Mouse (Mus musculus): ENCODE data around the gene B3gnt7. TPM values are rescaled to one million over a fixed set of nuclear protein-coding genes. Genes with fewer than 3 reads are reported as not detected.

The B3gnt7 gene
- polyA plus RNA-seq (2016; fragmentation: Nextera tagmentation; extraction: Ambion mirVana) = 6.1 and 6.6 TPM in 2 replicates

GRCm38 (mm10) chr1:86302532-86302931 lies at the start of gene B3gnt7:
TSS of gene B3gnt7 (plus strand) at chr1:86302832.
- H3K4me3 ChIP-seq = peak within 1 kb of the TSS; percentile 69
- no peak within 1 kb of the TSS for H3K27ac ChIP-seq
- no peaks in the 10 kb centered on the region for H3K9me3 ChIP-seq
- peak within 1 kb of the TSS; percentile 97 for H3K4me2 ChIP-seq (replicated peaks)
- no peak for ATAC-seq (ENCODE audit: insufficient number of reproducible peaks, insufficient read depth, low FRiP score, low TSS enrichment)
- H3K27me3 ChIP-seq = peaks cover 34% of the 10 kb centered on the region
- WGBS = 23% methylated on average over 6 of the region's 6 CpGs
- H3K36me3 ChIP-seq = no peaks in the 10 kb centered on the region
- H3K4me1 ChIP-seq = peaks cover 4% of the 10 kb centered on the region; the same call in 1 of the 2 replicates
- H3K9ac ChIP-seq = peak within 1 kb of the TSS; percentile 60

GRCm38 (mm10) chr1:86253410-86253809 lies 49.2 kb upstream of the B3gnt7 start:
- Histone ChIP-seq H3K27ac (no peak overlapping the region), H3K4me1 (no peaks in the 10 kb centered on the region), H3K9me3 (no peaks in the 10 kb centered on the region), H3K4me2 (replicated peaks) (no peak overlapping the region), H3K4me3 (no peak overlapping the region), H3K27me3 (no peaks in the 10 kb centered on the region), H3K9ac (no peak overlapping the region), H3K36me3 (peaks cover 13% of the 10 kb centered on the region; the same call in 1 of the 2 replicates)
- 84% methylated on average over 8 of the region's 8 CpGs for WGBS
- ATAC-seq (ENCODE audit: insufficient number of reproducible peaks, insufficient read depth, low FRiP score, low TSS enrichment) = no peak

DNA sequence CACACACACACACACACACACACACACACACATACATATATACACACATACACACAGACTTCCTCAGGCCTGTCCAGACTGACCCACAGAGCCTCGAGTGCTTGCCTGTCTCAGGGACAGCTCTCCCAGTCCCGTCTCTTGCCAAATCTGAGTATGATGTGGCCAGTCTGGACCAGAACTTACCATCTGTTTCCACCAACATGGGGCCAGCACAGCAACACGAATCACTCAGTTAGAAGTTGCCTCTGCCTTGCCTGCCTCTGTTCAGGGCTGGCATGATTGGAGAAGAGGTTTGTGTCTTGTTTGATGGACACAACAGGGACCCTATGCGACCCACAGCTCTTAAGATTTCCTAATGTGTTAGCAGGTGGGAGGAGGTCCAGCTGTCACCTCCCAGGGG lies 46.3 kb upstream of the B3gnt7 start:
- WGBS = 76% methylated on average over 4 of the region's 4 CpGs
- no peak overlapping the region for H3K27ac ChIP-seq

DNA sequence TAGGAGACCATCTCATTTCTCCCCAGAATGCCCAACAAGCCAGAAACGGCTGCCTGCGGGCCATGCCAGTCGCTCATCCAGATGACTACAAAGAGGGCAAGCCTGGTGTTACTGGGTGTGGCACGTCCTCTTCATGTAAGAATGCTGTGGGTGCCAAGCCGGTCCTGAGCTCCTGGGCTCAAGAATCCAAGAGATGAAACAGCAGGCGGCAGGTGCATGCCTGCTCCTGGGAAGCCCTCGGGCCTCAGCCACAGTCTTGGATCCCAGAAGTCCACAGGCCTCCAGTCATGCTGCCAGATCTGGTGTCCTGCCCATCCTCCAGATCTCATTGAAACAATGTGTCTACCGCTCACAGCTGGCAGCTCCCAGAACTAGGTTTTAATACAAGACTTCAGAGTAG lies 45.4 kb upstream of the B3gnt7 start:
- H3K4me1 ChIP-seq = no peaks in the 10 kb centered on the region
- no peak overlapping the region for H3K9ac ChIP-seq
- no peak overlapping the region for H3K4me2 ChIP-seq (replicated peaks)
- no peak for ATAC-seq (ENCODE audit: insufficient number of reproducible peaks, insufficient read depth, low FRiP score, low TSS enrichment)
- H3K4me3 ChIP-seq = no peak overlapping the region
- H3K27me3 ChIP-seq = no peaks in the 10 kb centered on the region
- WGBS = 91% methylated on average over 8 of the region's 8 CpGs
- H3K9me3 ChIP-seq = no peaks in the 10 kb centered on the region
- no peak overlapping the region for H3K27ac ChIP-seq
- 0 out of 2 replicates have a peak, but pooled peaks cover 3% of the 10 kb centered on the region for H3K36me3 ChIP-seq

More for the DNA sequence above, 46.3 kb upstream of the B3gnt7 start:
- no peak for ATAC-seq (ENCODE audit: insufficient number of reproducible peaks, insufficient read depth, low FRiP score, low TSS enrichment)
- Histone ChIP-seq H3K4me3 (no peak overlapping the region), H3K36me3 (0 out of 2 replicates have a peak, but pooled peaks cover 3% of the 10 kb centered on the region), H3K27me3 (no peaks in the 10 kb centered on the region), H3K4me1 (no peaks in the 10 kb centered on the region), H3K9me3 (no peaks in the 10 kb centered on the region), H3K4me2 (replicated peaks) (no peak overlapping the region), H3K9ac (no peak overlapping the region)

GRCm38 (mm10) chr1:86258171-86258824 lies 44.3 kb upstream of the B3gnt7 start:
- Histone ChIP-seq H3K27me3 (no peaks in the 10 kb centered on the region), H3K36me3 (0 out of 2 replicates have a peak, but pooled peaks cover 3% of the 10 kb centered on the region), H3K9me3 (no peaks in the 10 kb centered on the region), H3K4me2 (replicated peaks) (no peak overlapping the region), H3K9ac (no peak overlapping the region), H3K27ac (no peak overlapping the region), H3K4me3 (no peak overlapping the region), H3K4me1 (no peaks in the 10 kb centered on the region)
- ATAC-seq (ENCODE audit: insufficient number of reproducible peaks, insufficient read depth, low FRiP score, low TSS enrichment) = no peak
- WGBS = 83% methylated on average over 7 of the region's 7 CpGs

DNA sequence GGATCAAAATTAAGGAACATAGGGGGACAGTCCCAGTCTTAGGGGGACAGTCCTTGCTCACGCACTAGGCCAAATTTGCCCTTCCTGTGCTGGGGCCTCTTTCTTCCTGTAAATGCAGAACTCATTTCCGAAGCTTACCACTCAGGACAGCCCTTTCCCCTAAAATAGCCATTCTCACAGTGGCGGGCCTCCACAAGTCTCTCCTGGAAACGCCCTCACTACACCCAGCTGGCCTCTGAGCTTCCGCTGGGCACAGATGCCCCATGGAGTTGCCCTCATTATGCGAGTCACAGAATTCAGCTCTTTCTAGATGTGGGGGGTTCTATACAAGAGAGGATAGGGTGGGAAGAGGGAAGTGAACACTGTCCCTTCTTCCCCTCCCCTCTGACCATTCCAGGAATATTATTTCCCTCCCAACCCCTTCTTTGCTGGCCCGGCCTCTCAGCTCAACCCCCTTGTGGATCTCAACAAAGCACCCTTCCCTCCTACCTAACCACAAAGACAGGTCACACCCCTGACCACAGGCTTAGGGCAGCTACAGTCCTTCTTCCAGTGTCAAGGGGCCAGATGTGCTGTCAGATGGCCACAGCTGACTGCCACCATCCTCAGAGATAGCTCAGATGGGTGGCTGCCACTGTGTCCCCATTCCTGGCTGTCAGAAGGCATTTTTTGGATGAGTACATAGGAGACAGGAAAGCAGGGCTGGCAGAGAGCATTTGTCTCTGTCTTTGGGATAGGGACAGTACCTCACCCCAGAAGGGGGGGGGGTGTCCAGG lies 38.9 kb upstream of the B3gnt7 start:
- no peak; the same call in 1 of the 2 replicates for ATAC-seq (ENCODE audit: insufficient number of reproducible peaks, insufficient read depth, low FRiP score, low TSS enrichment)
- H3K9me3 ChIP-seq = no peaks in the 10 kb centered on the region
- no peak overlapping the region for H3K9ac ChIP-seq
- no peak overlapping the region for H3K27ac ChIP-seq
- 67% methylated on average over 7 of the region's 7 CpGs for WGBS
- no peaks in the 10 kb centered on the region for H3K27me3 ChIP-seq
- H3K36me3 ChIP-seq = no peaks in the 10 kb centered on the region
- H3K4me3 ChIP-seq = no peak overlapping the region
- H3K4me1 ChIP-seq = no peaks in the 10 kb centered on the region
- no peak overlapping the region for H3K4me2 ChIP-seq (replicated peaks)

DNA sequence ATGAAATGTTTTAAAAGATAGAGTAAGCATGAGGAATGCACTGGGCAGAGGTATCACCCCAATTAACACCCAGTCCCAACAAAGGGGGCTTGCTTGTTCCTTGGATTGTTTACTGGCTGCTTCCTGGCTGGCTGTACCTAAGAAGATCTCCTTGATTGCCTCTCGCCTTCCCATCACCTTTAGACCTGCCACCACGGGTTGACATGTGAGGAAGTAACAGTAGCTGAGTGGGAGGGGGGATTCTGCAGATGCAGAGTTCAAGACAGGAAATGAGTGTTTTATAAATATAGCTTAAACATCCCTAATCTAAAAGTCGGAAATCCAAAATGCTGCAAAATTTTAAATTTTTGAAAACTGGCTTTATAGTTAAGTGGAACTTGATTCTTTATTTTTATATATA lies 37.6 kb upstream of the B3gnt7 start:
- Histone ChIP-seq H3K36me3 (no peaks in the 10 kb centered on the region), H3K27me3 (no peaks in the 10 kb centered on the region), H3K4me2 (replicated peaks) (no peak overlapping the region), H3K4me3 (no peak overlapping the region), H3K9me3 (no peaks in the 10 kb centered on the region), H3K4me1 (no peaks in the 10 kb centered on the region), H3K27ac (no peak overlapping the region), H3K9ac (no peak overlapping the region)
- 59% methylated on average over 3 of the region's 3 CpGs for WGBS
- no peak for ATAC-seq (ENCODE audit: insufficient number of reproducible peaks, insufficient read depth, low FRiP score, low TSS enrichment)

- 85% methylated on average over 9 of the region's 9 CpGs for WGBS
- no peak overlapping the region for H3K27ac ChIP-seq
- H3K27me3 ChIP-seq = no peaks in the 10 kb centered on the region
- H3K4me1 ChIP-seq = no peaks in the 10 kb centered on the region
- ATAC-seq (ENCODE audit: insufficient number of reproducible peaks, insufficient read depth, low FRiP score, low TSS enrichment) = no peak
- H3K4me2 ChIP-seq (replicated peaks) = no peak overlapping the region
- H3K36me3 ChIP-seq = no peaks in the 10 kb centered on the region
- H3K9ac ChIP-seq = no peak overlapping the region
- H3K9me3 ChIP-seq = no peaks in the 10 kb centered on the region
- no peak overlapping the region for H3K4me3 ChIP-seq
Observed at GRCm38 (mm10) chr1:86268492-86269189, 34.0 kb upstream of the B3gnt7 start.

DNA sequence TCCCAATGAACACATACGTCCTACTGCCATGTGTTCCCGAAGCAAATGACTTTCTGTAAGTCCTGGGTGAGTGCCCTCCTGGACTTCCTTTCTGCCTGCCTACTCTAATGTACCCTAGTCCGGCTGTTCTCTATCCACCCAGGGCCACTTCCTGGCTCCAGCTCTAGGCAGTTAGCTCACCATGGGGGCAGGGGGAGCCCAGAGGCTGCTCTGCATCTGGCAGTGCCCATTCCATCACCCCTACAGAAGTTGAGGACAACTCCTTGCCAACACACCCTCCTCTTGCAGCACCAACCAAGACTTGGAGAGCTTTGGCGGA lies 33.5 kb upstream of the B3gnt7 start:
- H3K36me3 ChIP-seq = no peaks in the 10 kb centered on the region
- no peak for ATAC-seq (ENCODE audit: insufficient number of reproducible peaks, insufficient read depth, low FRiP score, low TSS enrichment)
- no peak overlapping the region for H3K4me3 ChIP-seq
- H3K4me2 ChIP-seq (replicated peaks) = no peak overlapping the region
- H3K27ac ChIP-seq = no peak overlapping the region
- no peaks in the 10 kb centered on the region for H3K9me3 ChIP-seq
- H3K27me3 ChIP-seq = no peaks in the 10 kb centered on the region
- H3K9ac ChIP-seq = no peak overlapping the region
- 71% methylated on average over 4 of the region's 4 CpGs for WGBS
- no peaks in the 10 kb centered on the region for H3K4me1 ChIP-seq

GRCm38 (mm10) chr1:86271707-86272106 lies 30.9 kb upstream of the B3gnt7 start:
- Histone ChIP-seq H3K36me3 (no peaks in the 10 kb centered on the region), H3K4me1 (no peaks in the 10 kb centered on the region), H3K27me3 (no peaks in the 10 kb centered on the region), H3K4me3 (no peak overlapping the region), H3K9ac (no peak overlapping the region), H3K4me2 (replicated peaks) (no peak overlapping the region), H3K9me3 (no peaks in the 10 kb centered on the region), H3K27ac (no peak overlapping the region)
- no peak for ATAC-seq (ENCODE audit: insufficient number of reproducible peaks, insufficient read depth, low FRiP score, low TSS enrichment)
- 73% methylated on average over 6 of the region's 6 CpGs for WGBS

- 86% methylated on average over 5 of the region's 5 CpGs for WGBS
Observed at GRCm38 (mm10) chr1:86277055-86277454, 25.6 kb upstream of the B3gnt7 start.

More at GRCm38 (mm10) chr1:86277055-86277454, 25.6 kb upstream of the B3gnt7 start:
- Histone ChIP-seq H3K9me3 (no peaks in the 10 kb centered on the region), H3K4me3 (no peak overlapping the region), H3K9ac (no peak overlapping the region), H3K36me3 (no peaks in the 10 kb centered on the region), H3K27me3 (no peaks in the 10 kb centered on the region), H3K4me1 (no peaks in the 10 kb centered on the region; the same call in 1 of the 2 replicates), H3K27ac (no peak overlapping the region), H3K4me2 (replicated peaks) (no peak overlapping the region)
- no peak for ATAC-seq (ENCODE audit: insufficient number of reproducible peaks, insufficient read depth, low FRiP score, low TSS enrichment)
